Mouse (Mus musculus) liver, postnatal 0 days (tissue): Measurements from ENCODE around the gene Pcare. TPM values are rescaled to one million over a fixed set of nuclear protein-coding genes. Genes with fewer than 3 reads are reported as not detected.

Source experiments
- ATAC-seq: fragments of 200-750 bp; cut with Nextera tagmentation; 2 replicates; pipeline ENCODE4 v1.8.0; 2017; ENCODE audit warnings: mild to moderate bottlenecking, moderate library complexity
- DNase-seq: peaks from one replicate; pipeline ENCODE4 v3.0.0-alpha.2; 2016
- H3K27ac ChIP-seq: fragments of 300-500 bp; sonication (generic); 2 replicates; pipeline ENCODE4 v1.5.1; 2014; ENCODE audit warnings: antibody characterized with exemption, moderate library complexity, mild to moderate bottlenecking, low read depth
- H3K27me3 ChIP-seq: fragments of 300-500 bp; sonication (generic); 2 replicates; pipeline ENCODE4 v1.6.1; 2014; ENCODE audit warnings: low read length, control low read depth, mixed read lengths; ENCODE audit not compliant: insufficient read depth
- H3K36me3 ChIP-seq: fragments of 300-500 bp; sonication (generic); replicated peaks from 2 replicates; pipeline ENCODE4 v1.6.1; 2014; ENCODE audit warnings: mild to moderate bottlenecking, control low read depth, low read length, moderate library complexity, mixed read lengths; ENCODE audit not compliant: insufficient read depth
- H3K4me1 ChIP-seq: fragments of 300-500 bp; sonication (generic); 2 replicates; pipeline ENCODE4 v1.6.1; 2014; ENCODE audit warnings: antibody characterized with exemption, mild to moderate bottlenecking, control low read depth; ENCODE audit not compliant: insufficient read depth
- H3K4me2 ChIP-seq: fragments of 300-500 bp; sonication (generic); 2 replicates; pipeline ENCODE4 v1.6.1; 2014; ENCODE audit warnings: low read depth, mild to moderate bottlenecking, low read length, moderate library complexity, mixed read lengths
- H3K4me3 ChIP-seq: fragments of 300-500 bp; sonication (generic); 2 replicates; pipeline ENCODE4 v1.5.1; 2014; ENCODE audit warnings: low read depth, low read length
- H3K9ac ChIP-seq: fragments of 300-500 bp; sonication (generic); replicated peaks from 2 replicates; pipeline ENCODE4 v1.6.1; 2014; ENCODE audit warnings: mild to moderate bottlenecking, moderate library complexity
- H3K9me3 ChIP-seq: fragments of 300-500 bp; sonication (generic); 2 replicates; pipeline ENCODE4 v1.6.1; 2016; ENCODE audit warnings: mild to moderate bottlenecking, control low read depth, low read length, mixed read lengths
- CTCF ChIP-seq: sonication (generic); IDR thresholded peaks from 2 replicates; pipeline ENCODE4 v1.5.1; 2016; ENCODE audit warnings: antibody characterized with exemption, low read depth
- EP300 ChIP-seq: IDR thresholded peaks from 2 replicates; pipeline ENCODE4 v1.6.1; 2016; ENCODE audit warnings: antibody characterized with exemption, low read depth, mild to moderate bottlenecking
- WGBS: fragments of 180-500 bp; shearing (Covaris S2); extraction: QIAGEN DNeasy Blood & Tissue Kit; methylation state at CpG from one replicate; pipeline ENCODE4 v1.1.7; 2014; ENCODE audit not compliant: insufficient replicate concordance; 5-methylcytosine and 5-hydroxymethylcytosine counted together
- polyA plus RNA-seq: library from polyadenylated mRNA; unstranded; fragments of >200 nt; fragmentation: Nextera tagmentation; extraction: Ambion mirVana; gene quantifications from 2 replicates; pipeline ENCODE4 v1.2.1, GENCODE M21; 2015

Pcare gene
- polyA plus RNA-seq, 1 experiment from 2014 or later: not detected

- DNase-seq (no peak), ATAC-seq (no peak)
- H3K27ac ChIP-seq: no peak overlapping the region
- H3K4me2 ChIP-seq: no peak overlapping the region
- WGBS: 74% methylated on average over 8 of the region's 8 CpGs
- TF ChIP-seq CTCF (no peak), EP300 (no peak)
- H3K9me3 ChIP-seq: no peaks in the 10 kb centered on the region
- H3K4me3 ChIP-seq: no peak overlapping the region
- H3K4me1 ChIP-seq: no peaks in the 10 kb centered on the region
- H3K27me3 ChIP-seq: no peaks in the 10 kb centered on the region
- H3K9ac ChIP-seq: no peak overlapping the region
- no peaks in the 10 kb centered on the region for H3K36me3 ChIP-seq
These were observed 34.6 kb downstream of the Pcare start for GRCm38 (mm10) chr17:71717881-71718625.

- Histone ChIP-seq H3K36me3 (no peaks in the 10 kb centered on the region), H3K27me3 (no peaks in the 10 kb centered on the region), H3K27ac (no peak overlapping the region), H3K9me3 (no peaks in the 10 kb centered on the region), H3K4me3 (no peak overlapping the region), H3K4me2 (no peak overlapping the region), H3K9ac (no peak overlapping the region), H3K4me1 (no peaks in the 10 kb centered on the region)
- 73% methylated on average over 3 of the region's 3 CpGs for WGBS
- no peak for TF ChIP-seq CTCF
- no peak for TF ChIP-seq EP300
- ATAC-seq (no peak), DNase-seq (no peak)
These were observed 37.7 kb downstream of the Pcare start for GRCm38 (mm10) chr17:71715034-71715433.

- no peak overlapping the region for H3K9ac ChIP-seq
- H3K4me3 ChIP-seq: no peak overlapping the region
- H3K36me3 ChIP-seq: no peaks in the 10 kb centered on the region
- no peak for DNase-seq
- H3K27me3 ChIP-seq: no peaks in the 10 kb centered on the region
- WGBS: 67% methylated on average over 6 of the region's 6 CpGs
- H3K9me3 ChIP-seq: no peaks in the 10 kb centered on the region
- no peak overlapping the region for H3K27ac ChIP-seq
- TF ChIP-seq CTCF (no peak), EP300 (no peak)
- no peaks in the 10 kb centered on the region for H3K4me1 ChIP-seq
- ATAC-seq: no peak
- no peak overlapping the region for H3K4me2 ChIP-seq
These were observed 40.4 kb downstream of the Pcare start for GRCm38 (mm10) chr17:71712279-71712678.

GRCm38 (mm10) chr17:71707715-71708114 lies 45.0 kb downstream of the Pcare start:
- H3K4me3 ChIP-seq: no peak overlapping the region
- no peak overlapping the region for H3K9ac ChIP-seq
- DNase-seq (no peak), ATAC-seq (no peak)
- WGBS: 58% methylated on average over 4 of the region's 4 CpGs
- TF ChIP-seq EP300 (no peak), CTCF (no peak)
- H3K27me3 ChIP-seq: no peaks in the 10 kb centered on the region
- H3K9me3 ChIP-seq: no peaks in the 10 kb centered on the region
- H3K4me2 ChIP-seq: no peak overlapping the region
- H3K36me3 ChIP-seq: no peaks in the 10 kb centered on the region
- no peak overlapping the region for H3K27ac ChIP-seq
- H3K4me1 ChIP-seq: no peaks in the 10 kb centered on the region

- Histone ChIP-seq H3K4me3 (no peak overlapping the region), H3K27ac (no peak overlapping the region), H3K36me3 (no peaks in the 10 kb centered on the region), H3K27me3 (no peaks in the 10 kb centered on the region), H3K4me1 (no peaks in the 10 kb centered on the region), H3K9ac (no peak overlapping the region), H3K4me2 (no peak overlapping the region), H3K9me3 (no peaks in the 10 kb centered on the region)
- no peak for DNase-seq
- ATAC-seq: no peak
- WGBS: 78% methylated on average over 14 of the region's 14 CpGs
- TF ChIP-seq CTCF (no peak), EP300 (no peak)
These were observed 46.9 kb downstream of the Pcare start for GRCm38 (mm10) chr17:71705550-71706480.

GRCm38 (mm10) chr17:71705113-71705512 lies 47.6 kb downstream of the Pcare start:
- no peak for DNase-seq
- no peak overlapping the region for H3K9ac ChIP-seq
- H3K9me3 ChIP-seq: no peaks in the 10 kb centered on the region
- H3K4me1 ChIP-seq: no peaks in the 10 kb centered on the region
- 56% methylated on average over 1 of the region's 1 CpGs for WGBS
- H3K27ac ChIP-seq: no peak overlapping the region
- ATAC-seq: no peak
- H3K4me3 ChIP-seq: no peak overlapping the region
- no peak for TF ChIP-seq CTCF
- TF ChIP-seq EP300: no peak
- no peak overlapping the region for H3K4me2 ChIP-seq
- no peaks in the 10 kb centered on the region for H3K36me3 ChIP-seq
- H3K27me3 ChIP-seq: no peaks in the 10 kb centered on the region
